Mouse (Mus musculus): Measurements from ENCODE around the gene Ldb2. TPM values are rescaled to one million over a fixed set of nuclear protein-coding genes. Genes with fewer than 3 reads are reported as not detected.
A peak's percentile ranks its signal among the peaks of the same experiment; 100 is the strongest.

The Ldb2 gene
- total and polyA plus RNA-seq, 2 experiments from 2014 or later = 8.0 to 10.6 TPM

- WGBS = 58% methylated on average over 7 of the region's 7 CpGs
Observed at GRCm38 (mm10) chr5:44764911-44765310, 34.6 kb downstream of the Ldb2 start.

GRCm38 (mm10) chr5:44759178-44759577, 40.3 kb downstream of the Ldb2 start:
- H3K4me2 ChIP-seq (ENCODE audit: low read depth, low read length) = no peak overlapping the region
- TF ChIP-seq EP300 (IDR thresholded peaks at IDR 0.05; ENCODE audit: low read depth) (peak; percentile 91), CTCF (IDR thresholded peaks at IDR 0.05; ENCODE audit: low read depth) (no peak)
- WGBS = 43% methylated on average over 4 of the region's 4 CpGs
- peak; percentile 46 for DNase-seq (ENCODE audit: low spot score)
- peak; percentile 74 for ATAC-seq (ENCODE audit: insufficient read depth, low read depth)
- no peaks in the 10 kb centered on the region for H3K27me3 ChIP-seq (ENCODE audit: control insufficient read depth, insufficient read depth, low read length)
- peak overlapping the region; percentile 39; the same call in 1 of the 2 replicates for H3K27ac ChIP-seq (ENCODE audit: low read depth)
- H3K9me3 ChIP-seq (replicated peaks; ENCODE audit: control insufficient read depth, low read length) = no peaks in the 10 kb centered on the region
- no peaks in the 10 kb centered on the region for H3K4me1 ChIP-seq (ENCODE audit: control insufficient read depth, insufficient read depth)
- no peak overlapping the region for H3K9ac ChIP-seq (replicated peaks; ENCODE audit: low read depth, low read length)
- no peak overlapping the region for H3K4me3 ChIP-seq (ENCODE audit: low read depth, low read length)
- no peaks in the 10 kb centered on the region for H3K36me3 ChIP-seq (replicated peaks; ENCODE audit: control insufficient read depth, insufficient read depth, low read length)

More at GRCm38 (mm10) chr5:44764911-44765310, 34.6 kb downstream of the Ldb2 start:
- Histone ChIP-seq H3K9me3 (replicated peaks; ENCODE audit: control insufficient read depth, low read length) (no peaks in the 10 kb centered on the region), H3K4me2 (ENCODE audit: low read depth, low read length) (no peak overlapping the region), H3K4me1 (ENCODE audit: control insufficient read depth, insufficient read depth) (no peaks in the 10 kb centered on the region), H3K9ac (replicated peaks; ENCODE audit: low read depth, low read length) (no peak overlapping the region), H3K27me3 (ENCODE audit: control insufficient read depth, insufficient read depth, low read length) (no peaks in the 10 kb centered on the region), H3K4me3 (ENCODE audit: low read depth, low read length) (no peak overlapping the region), H3K36me3 (replicated peaks; ENCODE audit: control insufficient read depth, insufficient read depth, low read length) (no peaks in the 10 kb centered on the region), H3K27ac (ENCODE audit: low read depth) (peak overlapping the region; percentile 75)
- peak; percentile 58 for ATAC-seq (ENCODE audit: insufficient read depth, low read depth)
- DNase-seq (ENCODE audit: low spot score) = peak; percentile 45
- peak; percentile 98 for TF ChIP-seq EP300 (IDR thresholded peaks at IDR 0.05; ENCODE audit: low read depth)
- no peak for TF ChIP-seq CTCF (IDR thresholded peaks at IDR 0.05; ENCODE audit: low read depth)

- H3K4me2 ChIP-seq (ENCODE audit: low read depth, low read length) = no peak overlapping the region
Observed at GRCm38 (mm10) chr5:44754156-44754910, 45.1 kb downstream of the Ldb2 start.

GRCm38 (mm10) chr5:44745706-44746105, 53.8 kb downstream of the Ldb2 start:
- Histone ChIP-seq H3K4me1 (ENCODE audit: control insufficient read depth, insufficient read depth) (no peaks in the 10 kb centered on the region), H3K27ac (ENCODE audit: low read depth) (no peak overlapping the region), H3K4me2 (ENCODE audit: low read depth, low read length) (no peak overlapping the region), H3K9ac (replicated peaks; ENCODE audit: low read depth, low read length) (no peak overlapping the region), H3K4me3 (ENCODE audit: low read depth, low read length) (no peak overlapping the region), H3K27me3 (ENCODE audit: control insufficient read depth, insufficient read depth, low read length) (no peaks in the 10 kb centered on the region), H3K9me3 (replicated peaks; ENCODE audit: control insufficient read depth, low read length) (no peaks in the 10 kb centered on the region), H3K36me3 (replicated peaks; ENCODE audit: control insufficient read depth, insufficient read depth, low read length) (no peaks in the 10 kb centered on the region)
- DNase-seq (ENCODE audit: low spot score) (no peak), ATAC-seq (ENCODE audit: insufficient read depth, low read depth) (no peak)
- TF ChIP-seq CTCF (IDR thresholded peaks at IDR 0.05; ENCODE audit: low read depth) (no peak), EP300 (IDR thresholded peaks at IDR 0.05; ENCODE audit: low read depth) (no peak)
- WGBS = 72% methylated on average over 1 of the region's 1 CpGs

More at GRCm38 (mm10) chr5:44754156-44754910, 45.1 kb downstream of the Ldb2 start:
- WGBS = 44% methylated on average over 1 of the region's 1 CpGs
- no peak for TF ChIP-seq CTCF (IDR thresholded peaks at IDR 0.05; ENCODE audit: low read depth)
- no peak for TF ChIP-seq EP300 (IDR thresholded peaks at IDR 0.05; ENCODE audit: low read depth)
- Histone ChIP-seq H3K9me3 (replicated peaks; ENCODE audit: control insufficient read depth, low read length) (no peaks in the 10 kb centered on the region), H3K4me1 (ENCODE audit: control insufficient read depth, insufficient read depth) (no peaks in the 10 kb centered on the region), H3K9ac (replicated peaks; ENCODE audit: low read depth, low read length) (no peak overlapping the region), H3K36me3 (replicated peaks; ENCODE audit: control insufficient read depth, insufficient read depth, low read length) (no peaks in the 10 kb centered on the region), H3K27ac (ENCODE audit: low read depth) (no peak overlapping the region), H3K4me3 (ENCODE audit: low read depth, low read length) (no peak overlapping the region), H3K27me3 (ENCODE audit: control insufficient read depth, insufficient read depth, low read length) (no peaks in the 10 kb centered on the region)
- DNase-seq (ENCODE audit: low spot score) = no peak
- no peak for ATAC-seq (ENCODE audit: insufficient read depth, low read depth)

- Histone ChIP-seq H3K4me2 (ENCODE audit: low read depth, low read length) (no peak overlapping the region), H3K27ac (ENCODE audit: low read depth) (no peak overlapping the region), H3K4me3 (ENCODE audit: low read depth, low read length) (no peak overlapping the region), H3K27me3 (ENCODE audit: control insufficient read depth, insufficient read depth, low read length) (no peaks in the 10 kb centered on the region), H3K4me1 (ENCODE audit: control insufficient read depth, insufficient read depth) (no peaks in the 10 kb centered on the region), H3K9me3 (replicated peaks; ENCODE audit: control insufficient read depth, low read length) (no peaks in the 10 kb centered on the region), H3K36me3 (replicated peaks; ENCODE audit: control insufficient read depth, insufficient read depth, low read length) (no peaks in the 10 kb centered on the region), H3K9ac (replicated peaks; ENCODE audit: low read depth, low read length) (no peak overlapping the region)
- TF ChIP-seq CTCF (IDR thresholded peaks at IDR 0.05; ENCODE audit: low read depth) (no peak), EP300 (IDR thresholded peaks at IDR 0.05; ENCODE audit: low read depth) (no peak)
- no peak for ATAC-seq (ENCODE audit: insufficient read depth, low read depth)
- WGBS = 66% methylated on average over 3 of the region's 3 CpGs
- no peak for DNase-seq (ENCODE audit: low spot score)
Observed at GRCm38 (mm10) chr5:44736366-44736765, 63.1 kb downstream of the Ldb2 start.
